Mouse (Mus musculus) macrophage (primary cell): ENCODE results near the gene Cdkl4. TPM values are rescaled to one million over a fixed set of nuclear protein-coding genes. Genes with fewer than 3 reads are reported as not detected.

Experiments
- H3K27ac ChIP-seq: fragments of 350-480 bp; formaldehyde crosslinking; 2 replicates; pipeline ENCODE4 v1.9.0; 2021
- H3K36me3 ChIP-seq: fragments of 350-480 bp; formaldehyde crosslinking; 2 replicates; pipeline ENCODE4 v1.9.0; 2021; ENCODE audit errors: inconsistent target
- H3K4me3 ChIP-seq: fragments of 350-480 bp; formaldehyde crosslinking; 2 replicates; pipeline ENCODE4 v1.9.0; 2021; ENCODE audit errors: inconsistent target
- H3K79me2 ChIP-seq: fragments of 350-480 bp; formaldehyde crosslinking; 2 replicates; pipeline ENCODE4 v1.9.0; 2021; ENCODE audit errors: inconsistent target
- WGBS: methylation state at CpG from one replicate; pipeline ENCODE4 v1.1.7; 2026; ENCODE audit warnings: inconsistent platforms; ENCODE audit not compliant: missing documents; 5-methylcytosine and 5-hydroxymethylcytosine counted together
- polyA plus RNA-seq: library from polyadenylated mRNA; stranded (reverse); fragments of 250-400 nt; gene quantifications from 3 replicates; pipeline ENCODE4 v1.2.4, GENCODE M21; 2018; ENCODE audit warnings: inconsistent platforms

Gene Cdkl4
- polyA plus RNA-seq, 1 experiment from 2014 or later = 0.09 TPM

GRCm38 (mm10) chr17:80515956-80516355, 61.7 kb downstream of the Cdkl4 start:
- Histone ChIP-seq H3K36me3 (no peaks in the 10 kb centered on the region), H3K27ac (no peak overlapping the region), H3K79me2 (no peaks in the 10 kb centered on the region), H3K4me3 (no peak overlapping the region)
- WGBS = 99% methylated on average over 9 of the region's 9 CpGs

DNA sequence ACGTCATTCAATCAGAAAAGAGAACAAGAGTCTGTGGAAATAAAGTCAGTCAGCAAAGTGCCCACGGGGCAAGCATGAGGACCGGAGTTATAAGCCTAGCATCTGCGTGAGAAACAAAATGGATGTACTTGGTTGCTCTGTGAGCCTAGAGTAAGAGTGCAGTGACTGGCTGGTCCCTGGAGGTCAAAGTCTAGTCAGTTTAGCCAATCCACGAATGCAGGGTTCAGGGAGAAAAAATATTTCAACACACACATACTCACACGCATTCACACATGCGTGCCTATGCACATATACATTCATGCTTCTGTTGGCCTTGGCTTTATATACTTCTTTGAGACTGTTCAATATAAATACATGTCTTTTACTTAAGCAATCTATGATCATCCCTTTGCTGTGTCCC, 62.1 kb downstream of the Cdkl4 start:
- H3K79me2 ChIP-seq = no peaks in the 10 kb centered on the region
- no peak overlapping the region for H3K4me3 ChIP-seq
- no peaks in the 10 kb centered on the region for H3K36me3 ChIP-seq
- H3K27ac ChIP-seq = no peak overlapping the region
- WGBS = 92% methylated on average over 7 of the region's 7 CpGs

- Histone ChIP-seq H3K4me3 (no peak overlapping the region), H3K36me3 (no peaks in the 10 kb centered on the region), H3K79me2 (no peaks in the 10 kb centered on the region), H3K27ac (no peak overlapping the region)
- WGBS = 61% methylated on average over 8 of the region's 8 CpGs
These were observed 63.8 kb downstream of the Cdkl4 start for GRCm38 (mm10) chr17:80513766-80514165.

- 87% methylated on average over 3 of the region's 3 CpGs for WGBS
- no peaks in the 10 kb centered on the region for H3K79me2 ChIP-seq
- H3K27ac ChIP-seq = no peak overlapping the region
- H3K4me3 ChIP-seq = no peak overlapping the region
- H3K36me3 ChIP-seq = no peaks in the 10 kb centered on the region
These were observed 67.2 kb downstream of the Cdkl4 start for GRCm38 (mm10) chr17:80510459-80510855.

- Histone ChIP-seq H3K4me3 (no peak overlapping the region), H3K27ac (no peak overlapping the region), H3K79me2 (no peaks in the 10 kb centered on the region), H3K36me3 (no peaks in the 10 kb centered on the region)
- 82% methylated on average over 4 of the region's 4 CpGs for WGBS
These were observed 67.8 kb downstream of the Cdkl4 start for GRCm38 (mm10) chr17:80509494-80510458.

GRCm38 (mm10) chr17:80505766-80506165, 71.8 kb downstream of the Cdkl4 start:
- 84% methylated on average over 6 of the region's 6 CpGs for WGBS
- H3K79me2 ChIP-seq = no peaks in the 10 kb centered on the region
- no peak overlapping the region for H3K27ac ChIP-seq
- no peak overlapping the region for H3K4me3 ChIP-seq
- no peaks in the 10 kb centered on the region for H3K36me3 ChIP-seq

DNA sequence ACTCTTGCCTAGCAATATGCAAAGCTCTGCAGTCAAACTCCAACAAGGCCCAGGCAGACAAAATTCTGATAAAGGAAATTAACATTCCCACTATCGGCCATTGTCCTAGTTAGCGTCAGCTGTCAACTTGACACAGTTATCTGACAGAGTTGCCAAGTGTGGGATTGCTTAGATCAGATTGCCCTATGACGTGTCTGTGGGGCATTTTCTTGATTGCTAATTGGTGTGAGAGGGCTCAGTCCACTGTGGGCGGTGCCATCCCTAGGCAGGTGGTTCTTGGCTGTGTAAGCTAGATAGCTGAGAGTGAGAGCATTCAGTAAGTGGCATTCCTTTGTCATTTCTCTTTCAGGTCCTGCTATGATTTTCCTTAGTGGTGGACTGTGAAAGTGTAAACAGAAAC, 72.3 kb downstream of the Cdkl4 start:
- 100% methylated on average over 4 of the region's 4 CpGs for WGBS
- Histone ChIP-seq H3K79me2 (no peaks in the 10 kb centered on the region), H3K27ac (no peak overlapping the region)

GRCm38 (mm10) chr17:80501805-80502172, 75.8 kb downstream of the Cdkl4 start:
- Histone ChIP-seq H3K4me3 (no peak overlapping the region), H3K36me3 (no peaks in the 10 kb centered on the region), H3K79me2 (no peaks in the 10 kb centered on the region), H3K27ac (no peak overlapping the region)
- WGBS = 12% methylated on average over 2 of the region's 2 CpGs

More for the DNA sequence above, 72.3 kb downstream of the Cdkl4 start:
- Histone ChIP-seq H3K36me3 (no peaks in the 10 kb centered on the region), H3K4me3 (no peak overlapping the region)

DNA sequence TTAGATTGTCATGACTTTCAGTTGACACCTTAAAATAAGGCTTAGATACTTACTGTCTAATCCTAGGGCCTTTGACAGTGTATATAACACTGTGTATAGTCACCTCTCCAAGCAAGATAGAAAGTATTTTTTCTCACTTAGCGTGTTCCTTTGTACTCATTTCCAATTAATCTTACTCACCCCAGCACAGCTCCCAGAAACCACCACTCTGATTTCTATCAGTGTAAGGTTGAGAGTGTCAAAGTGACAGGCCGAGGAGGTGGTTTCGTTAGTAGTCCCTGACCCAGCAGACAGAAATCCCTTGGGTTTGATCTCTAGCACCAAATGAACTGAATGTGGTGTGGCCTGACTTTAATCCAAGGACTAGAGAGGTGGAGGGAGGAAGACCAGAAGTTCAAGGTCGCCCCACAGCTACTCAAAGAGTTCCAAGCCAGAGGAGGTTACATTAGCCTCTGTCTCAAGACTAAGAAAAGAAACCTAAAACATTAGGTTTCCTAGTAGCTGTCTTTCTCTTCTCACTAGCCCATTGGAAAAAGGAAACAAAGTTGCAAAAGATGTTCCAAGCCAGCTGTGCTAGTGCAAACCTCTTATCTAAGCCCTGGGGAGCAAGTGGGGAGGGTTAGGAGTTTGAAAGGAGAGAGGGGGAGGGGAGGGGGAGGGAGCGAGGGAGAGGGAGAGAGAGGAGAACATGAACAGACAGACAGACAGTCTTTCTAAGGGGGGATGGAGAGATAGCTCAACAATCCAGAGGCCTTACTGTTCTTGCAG, 76.4 kb downstream of the Cdkl4 start:
- no peak overlapping the region for H3K27ac ChIP-seq
- 75% methylated on average over 5 of the region's 5 CpGs for WGBS
- no peaks in the 10 kb centered on the region for H3K79me2 ChIP-seq
- no peaks in the 10 kb centered on the region for H3K36me3 ChIP-seq
- no peak overlapping the region for H3K4me3 ChIP-seq

- Histone ChIP-seq H3K27ac (no peak overlapping the region), H3K79me2 (no peaks in the 10 kb centered on the region), H3K4me3 (no peak overlapping the region), H3K36me3 (no peaks in the 10 kb centered on the region)
- WGBS = 93% methylated on average over 4 of the region's 4 CpGs
These were observed 77.6 kb downstream of the Cdkl4 start for GRCm38 (mm10) chr17:80500025-80500424.

DNA sequence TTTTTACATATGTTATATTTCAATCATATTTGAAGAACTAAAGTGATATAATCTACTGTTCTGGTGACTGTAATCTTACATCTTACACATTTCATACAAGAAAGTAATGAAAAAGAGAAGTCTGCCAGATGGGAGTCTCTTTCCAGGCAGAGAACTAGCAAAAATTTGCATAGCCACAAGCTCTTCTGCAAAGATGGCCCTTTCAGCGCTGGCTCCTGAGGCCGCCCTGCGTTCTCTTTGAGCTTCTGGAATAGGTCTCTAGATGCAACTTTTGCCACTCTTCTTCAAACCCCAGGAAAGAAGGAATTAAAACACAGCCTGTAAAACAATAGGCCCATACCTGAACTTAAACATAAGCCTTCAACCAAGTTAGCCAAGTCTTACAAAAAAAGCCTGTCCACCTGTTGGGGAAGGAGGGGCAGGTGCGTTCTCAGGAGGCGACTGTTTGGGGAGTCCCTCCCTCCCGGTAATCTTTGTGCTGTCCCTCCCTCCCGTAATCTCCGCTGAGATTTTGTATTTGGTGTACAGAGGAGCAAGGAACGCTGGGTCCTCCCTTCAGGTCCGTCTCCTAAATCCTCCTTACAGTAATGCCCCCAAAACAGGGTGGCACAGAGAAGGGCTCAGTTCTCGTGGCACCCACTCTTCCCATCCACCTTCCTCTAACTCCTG, 78.9 kb downstream of the Cdkl4 start:
- WGBS = 67% methylated on average over 8 of the region's 11 CpGs
- Histone ChIP-seq H3K4me3 (no peak overlapping the region), H3K27ac (no peak overlapping the region), H3K36me3 (no peaks in the 10 kb centered on the region), H3K79me2 (no peaks in the 10 kb centered on the region)

DNA sequence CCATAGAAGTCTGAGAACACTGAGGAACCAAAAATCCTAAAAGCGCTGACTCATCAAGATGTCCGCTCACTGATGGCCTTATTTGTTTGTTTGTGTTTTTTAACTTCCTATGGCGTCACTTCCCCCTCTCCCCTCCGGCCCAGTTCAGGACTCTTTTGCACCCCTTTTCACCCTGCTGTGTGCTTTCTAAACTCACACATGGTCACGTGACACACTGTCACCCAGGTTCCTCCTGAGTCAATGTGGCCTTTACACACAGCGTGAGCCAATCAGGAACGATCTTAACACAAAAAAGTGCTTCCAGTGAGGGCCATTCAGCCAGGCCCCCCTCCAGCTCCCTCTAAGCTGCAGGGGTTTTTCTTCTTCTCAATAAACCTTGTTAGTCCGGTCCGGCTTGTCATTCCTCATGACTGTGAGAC, 80.4 kb downstream of the Cdkl4 start:
- no peak overlapping the region for H3K27ac ChIP-seq
- H3K36me3 ChIP-seq = no peaks in the 10 kb centered on the region
- H3K4me3 ChIP-seq = no peak overlapping the region
- no peaks in the 10 kb centered on the region for H3K79me2 ChIP-seq
- 82% methylated on average over 9 of the region's 9 CpGs for WGBS

DNA sequence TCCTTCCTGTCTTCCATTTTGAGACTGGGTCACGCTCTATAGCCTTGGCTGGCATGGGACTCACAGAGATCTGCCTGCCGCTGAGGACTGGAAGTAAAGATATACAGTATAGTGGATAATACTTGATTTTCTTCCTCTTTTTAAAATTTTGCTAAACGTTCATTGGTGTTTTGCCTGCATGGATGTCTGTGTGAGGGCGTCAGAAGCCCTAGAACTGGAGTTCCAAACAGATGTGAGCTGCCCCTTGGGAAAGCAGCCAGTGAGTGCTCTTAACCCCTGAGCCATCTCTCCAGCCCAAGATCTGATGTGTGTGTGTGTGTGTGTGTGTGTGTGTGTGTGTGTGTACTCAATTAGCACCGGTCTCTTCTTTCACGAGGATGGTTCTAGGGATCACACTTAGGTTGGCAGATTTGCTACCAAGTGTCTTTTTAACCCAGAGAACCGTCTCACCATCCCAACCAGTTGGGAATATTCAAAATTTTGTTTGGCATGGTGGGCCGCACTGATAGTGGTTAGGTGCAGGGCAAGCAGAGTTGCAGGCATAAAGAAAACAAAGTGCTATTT, 80.9 kb downstream of the Cdkl4 start:
- no peaks in the 10 kb centered on the region for H3K36me3 ChIP-seq
- H3K27ac ChIP-seq = no peak overlapping the region
- H3K79me2 ChIP-seq = no peaks in the 10 kb centered on the region
- no peak overlapping the region for H3K4me3 ChIP-seq
- WGBS = 83% methylated on average over 6 of the region's 8 CpGs

DNA sequence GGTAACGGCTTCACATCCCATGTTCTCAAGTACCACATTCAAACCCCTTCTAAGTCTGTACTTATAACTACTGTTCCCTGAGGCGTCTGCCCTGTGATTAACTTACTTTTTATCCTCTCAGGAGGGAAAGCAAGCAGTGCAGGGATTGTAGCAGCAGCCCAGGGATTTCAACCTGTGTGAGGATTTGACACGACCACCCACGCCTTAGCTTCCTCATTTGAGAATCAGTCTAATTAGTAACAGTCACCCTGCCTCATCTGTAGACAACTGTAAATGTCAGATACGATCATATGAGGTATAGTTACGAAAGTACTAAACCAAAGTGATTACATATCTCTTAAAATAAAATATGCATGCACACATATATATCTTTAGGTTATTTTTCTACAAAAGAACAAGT, 81.4 kb downstream of the Cdkl4 start:
- Histone ChIP-seq H3K27ac (no peak overlapping the region), H3K79me2 (no peaks in the 10 kb centered on the region), H3K4me3 (no peak overlapping the region), H3K36me3 (no peaks in the 10 kb centered on the region)
- 79% methylated on average over 6 of the region's 6 CpGs for WGBS
